Mouse (Mus musculus) spleen, adult 18-20 months (tissue): ENCODE measurements at regions not wholly inside any gene's neighbourhood (a gene's known extent, or its start where the extent isn't known, plus 50 kb on each side); places are given as distances from the start of the nearest gene placed in this dataset.

ENCODE experiments used
- DNase-seq, 2 experiments: peaks; one replicate each; pipeline ENCODE4 v3.0.0; 2022; ENCODE audit warnings: mixed read lengths in 2 of 2

GRCm38 (mm10) chr3:41290535-41291307 lies 207.9 kb upstream of the Pgrmc2 start:
- DNase-seq, result no peak

GRCm38 (mm10) chr3:41288735-41289134 lies 205.9 kb upstream of the Pgrmc2 start:
- DNase-seq, result no peak

GRCm38 (mm10) chr3:41288066-41288465 lies 205.2 kb upstream of the Pgrmc2 start:
- no peak for DNase-seq

DNA sequence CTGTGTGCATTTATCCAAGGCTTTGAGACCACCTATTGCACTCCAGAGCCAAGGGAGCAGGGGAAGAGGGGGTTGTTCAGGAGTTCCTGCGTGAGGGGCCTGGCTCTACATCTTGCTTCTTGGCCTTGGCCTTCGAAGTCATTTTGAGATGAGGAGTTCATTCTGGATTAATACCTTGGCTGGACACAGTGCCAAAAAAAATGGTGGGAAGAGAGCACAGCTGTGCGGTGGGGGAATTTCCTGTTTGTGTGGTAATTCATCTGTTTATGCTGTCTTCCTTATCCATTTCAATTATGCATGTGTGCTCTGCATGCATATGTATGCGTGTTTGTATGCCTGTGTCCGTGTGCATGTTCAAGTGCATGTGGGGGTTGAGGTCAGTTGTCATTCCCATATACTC lies 202.5 kb upstream of the Pgrmc2 start:
- no peak for DNase-seq

DNA sequence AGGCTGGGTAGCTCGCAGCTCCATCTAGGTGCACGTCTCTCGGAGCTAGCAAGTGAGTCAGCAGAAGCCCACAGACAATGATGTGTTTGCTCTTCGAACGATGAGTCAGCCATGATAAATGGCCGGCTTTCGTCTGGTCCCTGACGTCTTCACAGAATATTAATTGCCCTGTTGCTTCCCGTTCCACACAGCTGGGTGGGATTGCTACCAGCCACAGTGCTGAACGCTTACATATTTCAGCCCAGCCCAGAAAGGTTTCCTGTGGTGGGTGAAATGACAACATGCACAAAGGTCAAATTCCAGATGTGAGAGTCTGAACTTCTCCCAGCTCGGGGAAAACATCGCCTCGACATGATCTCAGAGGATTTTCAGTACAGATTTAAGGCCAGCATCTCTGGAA lies 202.1 kb upstream of the Pgrmc2 start:
- no peak for DNase-seq

DNA sequence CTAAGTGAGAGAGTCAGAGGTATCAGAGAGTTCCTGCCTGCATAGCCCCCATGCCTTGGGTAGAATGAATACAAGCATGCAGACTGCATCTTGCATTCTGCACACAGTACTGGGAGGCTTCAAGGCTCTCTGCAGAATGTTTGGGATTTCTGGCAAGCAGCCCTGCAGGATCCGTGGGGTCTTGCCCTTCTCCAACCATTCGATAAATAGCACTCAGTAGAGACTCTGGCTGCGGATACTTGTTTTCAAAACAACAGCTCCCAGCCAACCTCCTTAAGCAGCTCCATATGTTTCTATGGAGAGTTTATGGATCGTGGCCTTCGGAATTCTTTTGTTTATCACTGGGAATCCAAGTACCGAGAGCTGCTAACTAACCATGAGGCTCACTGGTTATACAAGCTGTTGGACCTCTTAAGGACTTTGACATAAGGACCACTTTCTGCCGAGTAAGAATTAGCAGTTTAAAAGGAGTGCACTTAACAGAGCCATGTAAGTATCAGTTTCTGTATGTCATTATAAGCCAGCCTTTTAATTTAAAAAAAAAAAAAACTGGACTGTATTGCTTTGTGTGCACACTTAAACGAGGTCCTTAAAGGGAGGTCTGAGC lies 199.7 kb upstream of the Pgrmc2 start:
- DNase-seq, result no peak

GRCm38 (mm10) chr3:41276096-41276495 lies 193.2 kb upstream of the Pgrmc2 start:
- no peak for DNase-seq

GRCm38 (mm10) chr3:41268516-41268915 lies 185.7 kb upstream of the Pgrmc2 start:
- DNase-seq, result no peak

DNA sequence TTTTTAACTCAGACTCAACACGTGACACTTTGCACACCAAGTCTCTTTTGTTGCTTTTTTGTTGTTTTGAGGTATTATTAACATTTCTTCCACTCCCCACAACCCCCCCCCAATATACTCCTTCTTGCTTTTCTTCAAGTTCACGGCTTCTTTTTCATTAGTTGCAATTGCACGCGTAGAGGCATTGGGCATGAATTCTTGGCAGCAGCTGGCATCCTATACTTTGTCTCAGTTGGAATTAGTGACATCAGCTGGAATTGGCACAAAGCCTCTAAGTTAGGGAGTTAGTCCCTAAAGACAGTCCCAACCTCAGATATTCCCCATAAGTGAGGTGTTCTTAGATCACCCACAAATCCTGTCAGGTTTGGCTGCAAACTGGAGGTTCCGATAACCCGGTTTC lies 183.4 kb upstream of the Pgrmc2 start:
- DNase-seq, result no peak

DNA sequence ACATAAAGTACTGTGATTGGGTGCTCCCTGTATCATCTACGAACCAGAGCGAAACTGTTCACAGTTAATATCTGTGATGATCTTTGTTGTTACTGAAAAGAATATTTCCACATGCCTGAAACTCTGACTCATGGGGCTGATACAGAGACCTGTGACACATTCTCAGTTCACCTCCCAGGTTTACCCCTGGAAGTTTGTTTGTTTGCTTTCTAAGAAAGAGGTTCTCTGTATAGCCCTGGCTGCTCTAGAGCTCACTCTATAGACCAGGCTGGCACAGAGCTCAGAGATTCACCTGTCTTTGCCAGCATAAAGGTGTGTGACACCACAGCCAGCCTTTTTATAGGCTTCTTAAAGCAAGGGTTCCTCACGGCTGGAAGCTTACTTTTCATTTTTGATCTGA lies 182.6 kb upstream of the Pgrmc2 start:
- no peak for DNase-seq

GRCm38 (mm10) chr3:41258291-41258690 lies 175.4 kb upstream of the Pgrmc2 start:
- DNase-seq, result no peak

- DNase-seq, result no peak
Measured at GRCm38 (mm10) chr3:41244960-41245359, 162.1 kb upstream of the Pgrmc2 start.

DNA sequence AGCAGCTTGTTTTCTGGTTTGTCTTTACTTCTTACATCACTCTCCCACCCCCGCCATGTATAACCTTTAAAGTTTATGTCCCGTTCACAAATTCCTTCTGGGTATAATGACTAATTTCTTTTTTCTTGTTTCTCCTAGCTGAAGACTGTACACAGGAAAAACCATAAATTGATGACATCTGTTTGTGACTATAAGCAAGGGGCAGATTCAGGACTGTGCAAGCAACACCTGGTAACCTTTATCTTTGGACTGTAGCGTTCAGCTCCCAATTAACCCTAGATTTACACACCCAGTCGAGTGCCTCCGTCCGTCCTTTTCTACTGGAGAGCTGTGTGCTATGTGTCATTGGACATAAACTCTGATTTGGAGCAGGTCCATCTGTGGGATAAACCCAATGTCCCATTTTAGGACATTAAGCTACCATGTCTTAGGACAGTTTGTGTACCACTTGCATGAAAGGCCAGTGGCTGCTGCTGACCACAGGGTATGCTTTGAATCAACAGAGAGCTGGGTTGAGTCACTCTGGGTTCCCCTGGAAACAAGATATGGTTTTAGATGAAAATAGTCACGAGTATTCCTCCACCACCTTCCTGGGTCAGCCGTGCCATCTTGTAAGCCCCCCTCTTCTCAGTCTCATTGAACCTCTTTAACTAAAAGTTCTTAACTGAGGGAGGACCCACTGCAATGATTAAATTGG lies 159.2 kb upstream of the Pgrmc2 start:
- DNase-seq, result no peak

DNA sequence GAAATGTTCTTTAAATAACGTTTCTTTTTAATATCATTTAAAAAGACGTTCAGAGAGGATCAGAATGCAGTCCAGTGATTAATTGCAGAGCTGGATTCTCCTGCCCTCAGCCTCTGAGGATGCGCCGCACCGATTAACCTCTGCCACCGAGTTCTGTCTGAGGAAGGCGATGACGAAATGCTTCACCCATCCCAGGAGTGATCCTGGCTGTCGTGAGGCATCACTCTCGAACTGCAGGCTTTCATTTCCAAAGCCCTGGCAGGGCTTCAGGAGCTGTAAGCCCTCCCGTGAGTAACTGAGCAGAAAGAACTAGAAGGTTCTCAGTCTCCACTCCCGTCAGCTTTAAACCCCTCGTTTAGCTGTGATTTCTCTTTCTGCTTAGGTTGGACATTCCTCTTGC lies 157.0 kb upstream of the Pgrmc2 start:
- no peak for DNase-seq

GRCm38 (mm10) chr3:41239246-41239645 lies 156.4 kb upstream of the Pgrmc2 start:
- DNase-seq, result no peak

- no peak for DNase-seq
Measured at GRCm38 (mm10) chr3:41238046-41238445, 155.2 kb upstream of the Pgrmc2 start.

- no peak for DNase-seq
Measured at GRCm38 (mm10) chr3:41235610-41236009, 152.8 kb upstream of the Pgrmc2 start.

GRCm38 (mm10) chr3:41234994-41235393 lies 152.1 kb upstream of the Pgrmc2 start:
- DNase-seq, result no peak

DNA sequence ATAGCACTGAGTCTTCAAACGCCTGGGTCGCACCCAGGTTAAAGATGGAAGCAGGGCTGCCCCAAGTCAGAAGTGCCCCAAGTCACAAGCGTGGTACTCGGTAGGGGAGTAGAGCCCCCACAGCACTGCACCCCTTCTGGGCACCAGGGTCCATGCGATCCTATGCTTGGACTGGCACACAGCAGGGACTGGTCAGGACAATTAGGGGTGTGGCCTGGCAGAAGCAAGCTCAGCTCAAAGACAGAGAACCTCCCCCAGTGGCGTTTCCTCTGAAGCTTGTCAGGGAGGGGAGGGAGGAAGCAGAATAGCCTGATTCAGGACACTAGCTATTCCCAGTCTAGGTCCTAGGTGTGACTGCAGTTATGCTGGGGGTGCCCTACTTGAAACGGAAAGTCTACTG lies 151.3 kb upstream of the Pgrmc2 start:
- no peak for DNase-seq

DNA sequence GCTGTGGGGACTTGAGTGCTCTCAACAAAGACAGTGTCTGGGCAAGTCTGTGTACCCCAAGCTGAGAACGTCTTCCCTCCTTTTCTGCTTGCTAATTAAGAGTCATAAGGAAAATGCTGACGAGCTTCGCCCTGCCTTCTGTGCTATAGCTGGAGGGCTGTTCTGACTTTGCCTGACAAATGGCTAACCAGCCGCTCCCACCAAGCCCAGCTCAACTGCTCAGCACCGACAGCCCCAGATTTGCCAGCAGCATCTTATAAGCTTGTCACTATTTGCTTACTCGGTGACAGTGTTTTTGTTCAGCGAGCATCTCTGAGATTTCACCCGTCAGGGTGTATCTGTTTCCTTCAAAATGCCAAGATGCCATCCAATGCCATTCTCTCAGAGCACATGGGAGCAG lies 150.6 kb upstream of the Pgrmc2 start:
- no peak for DNase-seq

GRCm38 (mm10) chr3:41230961-41231377 lies 148.1 kb upstream of the Pgrmc2 start:
- no peak for DNase-seq

- no peak for DNase-seq
Measured at GRCm38 (mm10) chr3:41229493-41229892, 146.6 kb upstream of the Pgrmc2 start.

GRCm38 (mm10) chr3:41228536-41228935 lies 145.7 kb upstream of the Pgrmc2 start:
- DNase-seq, result no peak

DNA sequence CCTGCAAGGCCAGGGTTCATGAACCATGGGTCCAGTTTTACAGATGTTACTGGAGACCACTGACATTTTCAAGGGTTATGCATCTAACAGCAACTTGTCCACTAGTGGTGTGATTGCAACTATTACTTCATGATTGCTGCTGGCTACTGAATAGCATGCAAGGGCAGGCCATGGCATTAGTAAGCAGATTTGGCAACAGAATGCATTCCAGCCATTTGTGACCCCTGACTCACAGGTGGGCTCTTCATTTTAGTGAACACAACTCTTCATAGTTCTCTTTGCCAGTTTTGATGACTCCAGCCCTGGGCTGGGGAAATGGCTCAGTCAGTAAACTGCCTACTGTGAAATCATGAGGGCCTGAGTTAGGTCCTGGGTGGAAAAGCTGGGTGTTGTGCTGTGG lies 137.9 kb upstream of the Pgrmc2 start:
- no peak for DNase-seq
